In the genomic region with DNA sequence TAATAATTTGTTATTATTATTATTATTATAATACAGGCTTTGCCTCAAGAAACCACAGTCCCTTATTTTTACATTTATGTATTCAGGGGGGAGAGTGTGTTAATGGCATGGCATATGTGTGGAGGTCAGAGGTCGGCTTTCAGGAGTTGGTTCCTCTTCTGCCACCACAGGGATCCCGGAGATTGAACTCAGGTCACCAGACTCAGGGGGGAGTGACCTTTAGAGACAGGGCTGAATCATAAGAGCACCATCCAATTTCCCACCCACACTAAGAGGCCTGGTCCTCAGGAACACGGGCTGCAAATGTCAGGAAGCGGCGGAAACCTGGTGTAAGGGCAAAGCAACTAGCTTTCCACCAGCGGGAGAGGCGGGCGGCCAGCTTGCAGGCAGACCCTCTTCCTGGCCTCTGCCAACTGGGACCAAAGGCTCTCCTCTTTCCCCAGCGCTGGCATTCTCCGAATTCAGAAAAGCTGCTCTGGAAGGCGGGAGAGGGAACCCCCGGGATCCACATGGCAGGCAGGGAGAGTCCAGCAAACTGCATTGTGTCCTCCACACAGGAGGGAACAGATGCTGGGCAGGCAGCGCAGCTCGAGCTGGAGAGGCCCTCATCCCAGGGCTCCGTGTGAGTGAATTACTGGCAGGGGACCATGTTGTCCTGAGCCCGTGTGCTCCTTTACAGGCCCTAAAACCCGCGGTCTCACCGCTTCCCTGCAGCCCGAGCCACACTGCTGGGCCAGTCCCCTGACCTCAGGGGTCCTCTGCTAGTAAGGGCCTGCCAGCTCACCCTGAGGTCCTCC, we compare ENCODE assay signal across 12 mouse cellular contexts.
DNase-seq lines count a peak whose midpoint lies in the region; ATAC-seq and TF ChIP-seq lines count a peak whose summit lies in the region.
"Had no signal": no experiment of that assay in that cellular context is flagged by ENCODE, and none has a peak within 500 bp of the region (broad histone marks: within the 10 kb centered on the region; RNA-seq: fewer than 3 reads in every experiment).

No protein-coding gene starts in this region.

- no peaks in the 10 kb centered on the region for H3K36me3 ChIP-seq in heart, adult 2 months (ENCODE audit: control insufficient read depth, insufficient read depth, low read length)
- H3K36me3 ChIP-seq in myocyte (ENCODE audit: control insufficient read depth, insufficient read depth): no peaks in the 10 kb centered on the region
- H3K36me3 ChIP-seq in kidney, embryonic 16.5 days (ENCODE audit: insufficient read depth, low read length): no peaks in the 10 kb centered on the region
- H3K36me3 ChIP-seq: neural tube, embryonic 12.5 days had no signal

- intact Hi-C loops in heart, adult 2 months (cut with DNase I): loop anchor here (2.0 to 5.0 kb wide), 2 partner anchors 112 to 352 kb away; no protein-coding TSS in a partner anchor

- no peaks in the 10 kb centered on the region for H3K27me3 ChIP-seq in heart, adult 2 months (ENCODE audit: control insufficient read depth, insufficient read depth, low read length)
- no peaks in the 10 kb centered on the region for H3K27me3 ChIP-seq in myocyte (ENCODE audit: control insufficient read depth, insufficient read depth, insufficient read length)
- no peaks in the 10 kb centered on the region for H3K27me3 ChIP-seq in kidney, embryonic 16.5 days (ENCODE audit: insufficient read depth, low read length)
- H3K27me3 ChIP-seq: neural tube, embryonic 12.5 days had no signal

- H3ac ChIP-seq in myocyte (ENCODE audit: control insufficient read depth, insufficient read length): no peak overlapping the region

- H3K4me1 ChIP-seq in heart, adult 2 months (ENCODE audit: control insufficient read depth, insufficient read depth, low read length): no peaks in the 10 kb centered on the region; the same call in 1 of the 2 replicates
- peaks cover 4% of the 10 kb centered on the region; the same call in 1 of the 2 replicates for H3K4me1 ChIP-seq in kidney, embryonic 16.5 days (ENCODE audit: insufficient read depth, low read length)

- no peak for TF ChIP-seq POLR2A in heart, adult 2 months (IDR thresholded peaks at IDR 0.05; ENCODE audit: insufficient read depth, low read depth, low read length)
- TF ChIP-seq POLR2A in myocyte (IDR thresholded peaks at IDR 0.05; ENCODE audit: insufficient read length, low read depth): no peak

- TF ChIP-seq CTCF in heart, adult 2 months (IDR thresholded peaks at IDR 0.05): no peak

- no peak overlapping the region for H3K9ac ChIP-seq in heart, adult 2 months (ENCODE audit: low read depth, low read length)
- no peak overlapping the region for H3K9ac ChIP-seq in kidney, embryonic 16.5 days (replicated peaks; ENCODE audit: low read length)
- H3K9ac ChIP-seq: neural tube, embryonic 12.5 days had no signal

- H3K9me3 ChIP-seq in kidney, embryonic 16.5 days (ENCODE audit: low read length): no peaks in the 10 kb centered on the region
- H3K9me3 ChIP-seq: neural tube, embryonic 12.5 days had no signal

- no peak for ATAC-seq in kidney, embryonic 16.5 days (ENCODE audit: low FRiP score, low TSS enrichment)

- 75% methylated on average over 20 of the region's 20 CpGs for WGBS in heart, adult 2 months
- 64% methylated on average over 20 of the region's 20 CpGs for WGBS in kidney, embryonic 16.5 days

- DNase-seq in heart, adult 11 months: peak; percentile 83
- DNase-seq in heart, adult 2 months: no peak
- DNase-seq in right cerebral cortex, postnatal 10 days (ENCODE audit: low spot score in 2 of 2): peak; percentile 36 to 37
- no peak for DNase-seq in right cerebral cortex, adult 2 months (ENCODE audit: low spot score in 2 of 2)
- peak; percentile 25 for DNase-seq in embryo, embryonic 11 days
- DNase-seq in ovary, adult 18-20 months (ENCODE audit: low spot score): no peak
- DNase-seq: adrenal gland, postnatal 25 days; kidney, adult 8-10 months; thymus, postnatal 14 days had no signal

- H3K4me3 ChIP-seq in heart, adult 2 months: no peak overlapping the region
- H3K4me3 ChIP-seq in myocyte: no peak overlapping the region
- H3K4me3 ChIP-seq in kidney, embryonic 16.5 days (ENCODE audit: low read length): no peak overlapping the region
- H3K4me3 ChIP-seq: neural tube, embryonic 12.5 days had no signal

- H3K4me2 ChIP-seq in myocyte (ENCODE audit: low read depth): peak overlapping the region; percentile 10
- H3K4me2 ChIP-seq in kidney, embryonic 16.5 days (replicated peaks; ENCODE audit: low read depth, low read length): no peak overlapping the region

- TF ChIP-seq EP300 in heart, adult 2 months (IDR thresholded peaks at IDR 0.05; ENCODE audit: insufficient read depth, low read depth, low read length): no peak

- no peak overlapping the region for H3K27ac ChIP-seq in heart, adult 2 months
- H3K27ac ChIP-seq in kidney, embryonic 16.5 days (ENCODE audit: low read length): no peak overlapping the region
- H3K27ac ChIP-seq: neural tube, embryonic 12.5 days had no signal

- no peaks in the 10 kb centered on the region for H3K79me2 ChIP-seq in heart, adult 2 months (replicated peaks; ENCODE audit: control insufficient read depth, insufficient read depth, low read length)
- no peaks in the 10 kb centered on the region for H3K79me2 ChIP-seq in myocyte (ENCODE audit: control insufficient read depth, insufficient read depth)

TF ChIP-seq in myocyte, 11 proteins besides CTCF, POLR2A, EP300 and RAD21:
- TF ChIP-seq REST (IDR thresholded peaks at IDR 0.05; ENCODE audit: insufficient read depth, insufficient read length): no peak
- TF ChIP-seq USF1 (IDR thresholded peaks at IDR 0.05; ENCODE audit: low read depth): no peak
- TF ChIP-seq SRF (IDR thresholded peaks at IDR 0.05; ENCODE audit: control insufficient read depth, insufficient read length, low read depth): no peak
- TF ChIP-seq MYOG (IDR thresholded peaks at IDR 0.05; ENCODE audit: control insufficient read depth in 1 of 3, insufficient read depth in 1 of 3, insufficient read length in 2 of 3, low read depth in 2 of 3): no peak
- no peak for TF ChIP-seq MAX (IDR thresholded peaks at IDR 0.05; ENCODE audit: low read depth)
- no peak for TF ChIP-seq E2F4 (IDR thresholded peaks at IDR 0.05; ENCODE audit: insufficient read depth)
- no peak for TF ChIP-seq CEBPB (IDR thresholded peaks at IDR 0.05; ENCODE audit: insufficient read depth, poor library complexity, severe bottlenecking)
- no peak for TF ChIP-seq POLR2AphosphoS2 (IDR thresholded peaks at IDR 0.05; ENCODE audit: insufficient read length, low read depth)
- no peak for TF ChIP-seq TCF3 (IDR thresholded peaks at IDR 0.05; ENCODE audit: insufficient read length, low read depth)
- no peak for TF ChIP-seq TCF12 (IDR thresholded peaks at IDR 0.05; ENCODE audit: insufficient read depth, poor library complexity, severe bottlenecking)
- TF ChIP-seq MYOD1 (IDR thresholded peaks at IDR 0.05; ENCODE audit: control insufficient read depth in 1 of 3, insufficient read length in 2 of 3, low read depth in 2 of 3): no peak

Comparison
In these comparisons a context has a peak if more than half of its experiments do, and no peak if none do; other contexts are left out.
1. DNase-seq: peak in heart, adult 11 months (single experiment), right cerebral cortex, postnatal 10 days (2 of 2) and embryo, embryonic 11 days (single experiment); none in heart, adult 2 months (0 of 2), right cerebral cortex, adult 2 months (0 of 2) and ovary, adult 18-20 months (single experiment).